Mouse (Mus musculus) erythroid progenitor cell, adult 5-6 weeks (primary cell): Measurements from ENCODE around the gene Lrrfip1. TPM values are rescaled to one million over a fixed set of nuclear protein-coding genes. Genes with fewer than 3 reads are reported as not detected.

Source experiments
- ATAC-seq: replicated peaks from 2 replicates; pipeline ENCODE4 v1.8.0; 2016; ENCODE audit warnings: moderate number of reproducible peaks, mild to moderate bottlenecking, moderate TSS enrichment, inconsistent platforms; ENCODE audit not compliant: poor library complexity, low FRiP score, severe bottlenecking
- total RNA-seq, 2 experiments: library from RNA; stranded (forward) in 1 of 2; stranded (reverse) in 1 of 2; fragments of 150-400 nt in 1 of 2; fragments of 186-747, 209-891 nt in 1 of 2; gene quantifications; 2 replicates each; pipeline versions ENCODE4 v1.2.3 to v1.2.4; 2015 to 2017; ENCODE audit warnings: low replicate concordance in 2 of 2

The Lrrfip1 gene
- 21.0 and 28.1 TPM in 2 replicates for total RNA-seq (2015; ENCODE audit: low replicate concordance)
- total RNA-seq (2017; ENCODE audit: low replicate concordance) = 17.1 and 22.1 TPM in 2 replicates

DNA sequence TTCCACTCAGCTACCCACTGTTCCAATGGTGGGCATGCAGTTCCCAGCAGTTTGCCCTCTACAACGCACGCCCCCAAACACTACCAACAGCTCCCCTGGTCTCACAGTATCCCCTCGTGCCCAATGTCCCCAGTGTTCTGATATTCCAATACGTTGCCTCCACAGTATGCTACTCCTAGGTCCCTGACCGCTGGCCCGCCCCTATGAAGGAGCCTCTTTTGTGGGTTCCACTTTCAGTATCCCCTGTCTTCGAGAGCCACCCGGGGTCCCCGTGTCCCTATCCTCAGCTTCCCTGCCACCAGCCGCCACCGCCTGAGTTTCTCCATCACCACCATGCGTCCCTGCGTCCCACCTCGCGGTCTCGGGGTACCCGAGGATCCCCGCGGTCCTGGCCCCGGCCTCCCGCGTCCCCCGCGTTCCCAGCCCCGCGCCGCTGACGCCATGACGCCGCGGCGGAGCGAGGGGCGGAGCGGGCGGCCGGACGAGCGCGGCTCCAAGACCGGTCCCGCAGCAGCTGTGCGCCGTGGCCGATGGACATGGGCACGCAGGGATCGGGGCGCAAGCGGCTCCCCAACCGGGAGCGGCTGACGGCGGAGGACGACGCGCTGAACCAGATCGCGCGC, at the start of gene Lrrfip1:
Gene Lrrfip1 (plus strand): TSS at position 470 of the 623 bp plus-strand sequence.
- ATAC-seq = no peak

DNA sequence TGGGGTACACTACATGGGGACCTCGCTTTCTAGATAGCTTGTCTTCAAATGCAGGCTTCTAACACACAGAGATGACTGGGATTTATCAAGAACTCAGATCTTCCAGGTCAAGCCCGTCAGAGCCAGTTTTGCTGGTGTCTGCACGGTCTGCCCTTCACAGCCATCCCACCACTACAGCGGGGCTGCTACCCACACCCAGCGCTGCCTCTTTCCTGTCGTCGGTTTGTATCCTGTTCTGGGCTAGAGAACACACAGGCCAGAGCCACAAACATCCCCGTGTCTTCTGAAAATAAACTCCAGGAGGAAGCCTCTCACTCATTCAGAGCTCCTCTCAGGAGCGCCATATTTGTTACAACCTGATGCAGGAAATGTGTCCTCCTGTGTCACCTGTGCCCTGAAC, 49.2 kb upstream of the Lrrfip1 start:
- no peak for ATAC-seq

DNA sequence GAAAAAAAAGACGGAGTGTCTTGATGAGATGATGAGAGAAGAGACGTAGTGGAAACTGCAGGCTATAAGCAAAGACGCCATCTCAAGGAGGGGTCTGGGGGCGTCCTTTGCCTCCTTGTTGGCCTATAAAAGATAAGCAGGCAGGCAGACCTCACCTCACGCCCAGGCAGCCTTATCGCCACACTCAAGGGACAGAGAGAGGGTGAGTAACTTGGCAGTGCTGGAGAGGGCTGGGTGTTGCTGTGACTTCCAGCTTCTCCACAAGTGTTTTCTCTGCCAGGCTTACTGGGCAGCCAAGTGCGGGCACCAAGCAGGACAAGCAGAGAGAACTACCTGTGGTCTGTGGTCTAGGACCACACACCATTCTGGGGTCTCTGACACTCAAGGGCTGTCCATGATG, 46.9 kb upstream of the Lrrfip1 start:
- ATAC-seq = no peak

DNA sequence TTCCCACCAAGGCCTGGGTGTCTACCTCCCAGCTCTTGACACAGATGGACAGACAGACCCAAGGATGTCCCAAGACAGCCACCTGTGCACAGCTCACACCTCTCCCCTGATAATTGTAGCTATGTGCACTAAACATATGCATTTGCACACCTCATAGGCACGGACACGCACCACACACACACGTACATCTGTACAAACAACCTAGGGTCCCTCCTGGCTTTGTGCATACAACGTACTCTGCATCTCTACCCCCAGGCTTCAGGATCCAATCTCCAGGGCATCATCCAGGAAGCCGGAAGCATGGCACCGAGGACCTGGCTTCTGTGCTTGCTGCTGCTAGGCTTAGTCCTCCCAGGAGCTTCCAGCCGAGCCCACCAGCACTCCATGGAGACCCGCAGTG, 45.7 kb upstream of the Lrrfip1 start, which contains the start of gene Prlh:
Gene Prlh (plus strand): TSS at position 301 of the 400 bp plus-strand sequence.
- no peak for ATAC-seq

DNA sequence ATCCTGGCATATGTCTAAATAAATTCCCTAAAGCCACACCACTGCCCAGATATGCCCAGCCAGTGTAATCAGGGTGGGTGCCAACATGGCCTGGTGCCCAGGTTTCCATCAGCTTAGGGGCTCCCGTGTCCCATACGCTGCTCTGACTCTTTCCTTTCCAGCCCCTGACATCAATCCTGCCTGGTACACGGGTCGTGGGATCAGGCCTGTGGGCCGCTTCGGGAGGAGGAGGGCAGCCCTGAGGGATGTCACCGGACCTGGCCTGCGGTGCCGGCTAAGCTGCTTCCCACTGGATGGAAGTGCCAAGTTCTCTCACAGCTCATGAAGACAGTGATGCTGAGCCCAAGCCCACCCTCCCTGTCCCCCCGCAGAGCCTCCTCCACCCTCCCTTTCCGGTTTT, 44.8 kb upstream of the Lrrfip1 start:
- ATAC-seq = no peak

DNA sequence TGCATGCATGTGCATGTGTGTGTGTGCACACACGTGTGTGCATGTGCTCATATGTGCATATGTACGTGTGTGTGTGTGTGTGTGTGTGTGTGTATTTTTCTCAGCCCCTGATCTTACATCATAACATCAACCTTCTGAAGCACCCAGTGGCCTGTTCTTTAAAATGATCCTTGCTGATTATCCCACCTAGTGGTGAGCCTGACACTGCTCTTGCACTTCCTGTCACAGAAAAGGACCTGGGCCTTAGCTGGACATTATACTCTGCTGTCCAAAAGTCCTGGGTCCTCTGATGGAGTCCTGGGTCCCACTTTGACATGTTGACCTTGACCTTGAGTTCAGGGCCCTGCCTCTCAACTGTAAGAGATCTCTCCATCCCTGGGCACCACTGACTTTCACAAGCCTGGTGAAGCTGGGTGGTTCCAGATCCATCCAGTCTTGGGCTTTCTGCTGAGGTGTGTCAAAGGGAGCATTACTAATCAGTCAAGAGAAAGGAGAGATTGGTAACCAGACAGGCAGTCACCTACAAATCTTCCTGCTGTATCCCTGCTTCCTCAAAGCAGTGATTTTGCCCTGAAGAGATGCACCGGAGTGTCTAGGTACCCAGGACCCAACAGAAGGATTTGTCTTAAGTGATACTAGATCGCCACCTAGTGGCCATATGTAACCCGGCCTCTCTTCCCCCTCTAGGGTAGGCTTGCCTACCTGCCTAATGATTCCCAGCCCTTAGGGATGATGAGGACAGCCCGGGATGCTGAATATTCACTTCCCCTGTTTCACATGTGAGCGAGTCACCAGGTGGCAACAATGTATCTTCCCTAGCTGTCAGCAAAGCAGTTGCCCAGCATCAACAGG, 42.1 kb upstream of the Lrrfip1 start:
- no peak for ATAC-seq

DNA sequence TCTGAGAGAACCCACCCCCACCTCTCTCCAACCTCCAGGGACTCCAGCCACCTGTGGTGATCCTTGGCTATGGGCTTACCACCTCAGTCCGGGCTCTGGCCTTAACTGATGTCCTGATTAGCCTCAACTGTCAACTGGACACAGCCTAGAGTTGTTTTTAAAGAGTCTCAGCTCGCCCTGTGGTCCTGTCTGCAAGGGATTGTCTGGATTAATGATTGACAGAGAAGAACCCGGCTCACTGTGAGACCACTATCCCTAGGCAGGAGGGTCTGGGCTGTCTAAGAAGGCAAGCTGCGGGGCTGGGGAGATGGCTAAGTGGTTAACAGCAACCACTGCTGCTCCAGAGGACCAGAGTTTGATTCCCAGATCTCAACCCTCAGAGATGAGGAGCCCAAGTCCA, 36.0 kb upstream of the Lrrfip1 start:
- no peak for ATAC-seq

DNA sequence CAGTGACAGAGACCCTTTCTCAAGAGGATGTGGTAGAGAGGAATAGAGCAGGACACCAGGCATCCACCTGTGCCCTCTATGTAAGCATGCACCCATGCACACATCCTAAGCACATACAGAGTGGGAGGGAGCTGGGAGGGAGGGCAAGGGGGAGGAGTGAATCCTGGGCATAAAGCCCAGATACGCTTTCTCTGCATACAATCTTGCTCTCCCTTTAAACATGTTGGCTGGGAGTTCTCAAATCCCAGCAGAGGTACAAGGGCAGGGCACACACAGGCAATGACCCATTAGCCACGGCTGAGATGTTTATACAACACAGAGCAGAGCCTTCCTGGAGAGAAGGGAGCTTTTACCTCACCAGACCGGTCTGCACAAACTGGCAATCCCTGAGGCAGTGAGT, 35.5 kb upstream of the Lrrfip1 start:
- ATAC-seq = no peak

DNA sequence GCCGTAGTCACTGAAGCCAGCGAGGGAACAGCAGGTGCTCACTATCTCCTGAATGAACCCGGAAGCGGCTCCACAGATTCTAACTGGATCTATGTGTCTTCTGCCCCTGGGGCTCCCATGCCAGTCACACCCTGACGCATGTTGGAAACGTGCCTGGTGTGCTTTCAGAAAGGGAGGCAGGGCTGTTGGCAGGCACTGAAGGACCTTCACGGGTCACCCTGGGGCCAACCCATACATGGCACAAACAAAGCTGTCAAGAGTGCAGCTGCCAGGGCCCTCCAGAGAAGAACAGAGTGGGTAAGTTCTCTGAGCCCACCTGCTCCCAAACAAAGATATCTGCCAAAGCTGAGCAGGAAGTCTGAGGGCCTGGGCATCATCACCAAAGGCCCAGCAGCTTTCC, 31.0 kb upstream of the Lrrfip1 start:
- no peak for ATAC-seq

DNA sequence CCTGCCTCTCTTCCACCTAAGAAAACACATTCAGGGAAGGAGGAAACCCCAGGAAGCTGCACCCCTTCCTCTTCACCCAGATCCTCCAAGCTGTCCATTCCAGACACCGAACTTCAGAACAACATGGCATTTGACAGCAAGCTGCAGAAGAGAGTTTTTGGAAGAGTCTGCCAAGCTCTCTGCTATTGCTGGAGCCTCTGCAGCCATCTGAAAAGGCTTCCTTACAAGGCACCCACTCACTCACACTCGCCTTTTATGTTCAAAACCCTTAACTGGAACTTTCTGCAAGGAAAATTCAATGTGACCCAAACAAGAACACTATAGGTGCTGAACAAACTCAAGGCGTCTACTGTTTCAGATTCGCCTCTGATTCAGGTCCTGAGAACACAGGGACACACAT, 29.9 kb upstream of the Lrrfip1 start:
- ATAC-seq = no peak

DNA sequence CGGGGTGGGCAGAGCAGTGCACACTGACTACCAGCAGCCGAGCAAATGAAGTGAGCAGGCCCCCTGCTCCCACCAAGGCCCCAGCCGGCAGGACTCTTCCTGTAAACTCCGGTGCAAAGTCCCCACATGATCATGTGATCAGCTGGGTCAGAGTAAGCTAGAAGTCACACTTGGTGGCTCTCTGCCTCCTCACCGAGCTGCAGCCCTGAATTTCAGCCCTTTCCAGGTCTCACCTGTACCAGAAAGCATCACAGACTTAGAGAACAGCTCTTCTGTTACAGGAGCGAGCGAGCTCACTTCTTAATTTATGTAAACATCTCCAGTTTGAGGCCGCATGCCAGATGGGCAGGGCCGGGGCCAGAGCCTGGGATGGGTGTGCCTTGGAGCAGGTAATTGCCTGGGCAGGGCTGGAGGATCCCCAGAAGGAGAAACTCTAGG, 29.2 kb upstream of the Lrrfip1 start, which contains the start of gene Rab17:
Gene Rab17 (minus strand): TSS at position 315 of the 438 bp plus-strand sequence.
- no peak for ATAC-seq

DNA sequence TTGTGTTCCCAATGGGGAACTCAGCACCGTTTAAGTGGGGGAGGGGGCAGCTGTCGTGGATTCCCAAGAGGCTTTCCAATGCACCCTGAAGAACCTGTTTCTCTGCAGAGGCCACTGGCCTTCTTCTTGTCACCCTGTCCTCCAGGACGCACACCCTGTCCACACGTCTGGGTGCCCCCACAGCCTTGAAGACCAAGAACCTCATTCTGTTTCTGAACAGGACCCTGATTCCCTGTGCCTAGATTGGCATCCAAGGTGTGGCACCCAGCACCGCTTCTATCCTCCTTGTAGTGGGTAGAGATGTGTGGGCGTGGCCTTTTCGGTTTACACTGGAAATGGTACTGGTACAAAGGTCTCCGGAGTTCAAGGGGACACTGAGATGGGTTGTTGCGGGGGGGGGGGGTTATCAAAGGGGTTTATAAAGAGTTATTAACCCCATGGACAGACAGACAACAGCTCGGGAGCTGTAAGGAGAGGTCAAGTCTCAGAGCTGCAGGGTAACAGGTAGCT, 28.6 kb upstream of the Lrrfip1 start:
- no peak for ATAC-seq

DNA sequence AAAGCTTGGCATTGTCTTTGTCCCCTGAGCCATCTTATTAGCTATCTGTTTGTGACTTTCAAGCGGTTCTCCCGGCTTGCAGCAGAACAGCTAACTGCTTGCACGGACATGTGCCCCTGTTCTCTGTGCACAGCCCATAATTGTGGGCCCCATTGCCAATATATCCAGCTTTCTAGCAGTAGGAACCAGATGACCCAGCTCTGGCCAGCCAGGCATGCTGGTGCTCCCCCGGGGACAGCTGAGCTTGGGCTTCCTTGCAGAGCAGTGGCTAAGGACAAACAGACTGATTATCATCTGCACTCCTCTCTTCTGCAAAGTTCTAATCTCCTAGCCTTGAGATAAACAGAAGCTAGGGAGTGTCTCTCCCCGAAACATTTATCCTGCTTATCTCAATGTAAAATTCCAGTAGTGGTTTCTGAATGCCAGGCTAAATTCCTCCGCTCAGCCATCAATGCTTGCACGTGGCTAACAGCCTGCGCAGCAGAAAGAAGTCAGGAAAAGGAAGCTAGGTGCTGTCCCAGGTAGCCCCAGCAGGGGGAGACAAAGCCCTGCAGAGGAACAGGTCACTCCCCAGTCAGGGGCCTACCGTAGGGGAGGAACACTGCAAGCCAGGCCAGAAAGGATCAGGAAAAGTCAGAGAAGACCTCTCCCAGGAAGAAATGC, 25.5 kb upstream of the Lrrfip1 start:
- ATAC-seq = no peak; the same call in 1 of the 2 replicates

DNA sequence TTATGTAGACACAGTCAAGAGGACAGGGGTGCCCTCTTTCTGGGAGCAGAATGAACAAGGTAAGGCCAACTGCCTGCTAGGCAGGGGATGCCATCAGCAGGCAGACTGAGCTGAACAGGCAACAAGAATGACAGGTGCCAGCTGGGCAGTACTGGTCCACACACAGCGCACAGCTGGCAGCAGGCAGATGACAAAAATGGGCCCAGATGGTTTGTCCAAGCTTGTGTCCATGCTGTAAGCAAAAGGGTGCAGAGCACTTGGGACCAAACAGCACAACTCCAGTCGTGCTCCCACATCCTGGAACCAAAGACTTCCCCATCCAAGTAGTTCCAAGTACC, 25.0 kb upstream of the Lrrfip1 start:
- no peak for ATAC-seq

DNA sequence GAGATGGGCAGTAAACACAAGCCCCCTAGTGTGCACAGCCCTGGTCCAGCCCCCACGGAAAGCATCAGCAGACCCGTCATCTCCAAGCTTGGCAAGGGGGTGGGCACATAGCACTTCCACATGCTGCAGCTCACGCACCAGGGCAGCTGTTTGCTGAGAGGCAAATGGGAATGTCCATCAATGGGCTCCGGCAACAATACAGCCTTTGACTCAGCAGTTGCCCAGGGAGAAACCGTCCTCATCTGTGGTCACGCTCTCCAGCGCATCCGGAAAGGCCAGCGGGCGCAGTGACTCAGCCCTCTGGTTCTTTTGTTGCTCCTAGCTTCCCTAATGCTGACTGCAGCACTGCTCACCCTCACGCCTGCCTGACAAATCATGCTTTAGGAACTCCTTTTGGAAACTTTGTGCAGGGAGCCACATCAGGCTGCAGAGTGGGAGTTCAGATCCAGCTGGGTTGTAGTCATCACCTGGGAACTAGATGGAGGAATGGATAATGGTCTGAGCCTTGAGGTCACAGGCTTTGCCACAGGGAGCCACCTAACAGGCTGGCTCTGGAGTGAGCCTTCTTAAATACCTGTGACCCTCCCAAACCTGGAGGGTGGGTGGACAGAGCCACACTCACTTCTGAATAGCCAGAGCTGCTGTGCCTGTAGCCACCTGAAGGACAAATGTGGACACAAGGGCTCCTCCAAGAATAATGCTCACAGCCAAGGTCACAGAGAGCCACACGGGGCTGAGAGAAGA, 23.5 kb upstream of the Lrrfip1 start:
- ATAC-seq = no peak

DNA sequence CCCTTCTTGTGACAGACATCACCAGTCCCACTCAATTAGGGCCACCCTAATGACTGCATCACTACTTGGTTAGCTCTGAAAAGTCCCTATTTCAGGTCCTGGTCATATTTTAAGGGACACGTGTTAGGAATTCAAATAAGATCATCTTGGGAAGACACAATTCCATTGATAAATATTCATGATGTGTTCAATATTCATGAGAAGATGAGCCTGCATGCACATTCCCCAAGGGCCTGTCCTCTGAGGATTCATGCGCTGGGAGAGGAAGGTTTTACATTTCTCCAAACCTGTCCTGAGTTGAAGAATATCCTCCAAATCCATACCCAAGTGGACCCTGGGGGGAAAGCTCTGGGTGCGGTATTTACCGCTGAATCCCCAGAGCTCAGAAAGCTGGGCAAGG, 22.6 kb upstream of the Lrrfip1 start:
- no peak for ATAC-seq

DNA sequence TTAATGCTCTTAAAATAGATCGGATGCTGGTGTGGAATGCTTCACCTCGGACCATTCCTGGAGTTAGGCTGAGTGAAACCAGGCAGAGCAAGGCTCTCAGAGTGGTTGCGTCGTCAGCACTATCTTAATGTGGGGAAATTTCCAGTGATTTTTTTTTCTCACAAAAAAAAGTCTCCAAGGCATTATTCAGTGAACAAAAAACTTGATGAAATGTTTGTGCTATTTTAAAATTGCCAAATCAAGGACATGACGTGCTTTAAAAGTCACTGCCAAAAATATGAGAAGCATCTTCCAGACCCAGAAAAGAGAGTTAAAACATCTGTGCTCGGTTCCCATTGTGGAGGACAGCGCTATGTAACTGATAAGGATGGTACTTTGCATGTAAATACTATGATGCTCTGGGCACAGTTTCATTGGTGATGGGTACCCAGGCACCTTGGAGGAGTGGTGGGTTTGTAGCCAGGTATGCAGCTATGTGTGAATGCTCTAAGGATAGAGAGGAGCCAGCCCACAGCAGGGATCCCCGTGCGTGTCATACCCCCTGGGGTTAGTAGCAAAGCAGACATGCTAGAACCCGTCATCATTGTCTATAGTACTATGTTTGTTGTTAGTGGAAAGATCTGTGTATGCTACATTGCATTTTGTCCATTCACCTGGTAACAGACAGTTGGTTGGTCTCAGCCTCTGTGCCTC, 17.8 kb upstream of the Lrrfip1 start:
- ATAC-seq = no peak

DNA sequence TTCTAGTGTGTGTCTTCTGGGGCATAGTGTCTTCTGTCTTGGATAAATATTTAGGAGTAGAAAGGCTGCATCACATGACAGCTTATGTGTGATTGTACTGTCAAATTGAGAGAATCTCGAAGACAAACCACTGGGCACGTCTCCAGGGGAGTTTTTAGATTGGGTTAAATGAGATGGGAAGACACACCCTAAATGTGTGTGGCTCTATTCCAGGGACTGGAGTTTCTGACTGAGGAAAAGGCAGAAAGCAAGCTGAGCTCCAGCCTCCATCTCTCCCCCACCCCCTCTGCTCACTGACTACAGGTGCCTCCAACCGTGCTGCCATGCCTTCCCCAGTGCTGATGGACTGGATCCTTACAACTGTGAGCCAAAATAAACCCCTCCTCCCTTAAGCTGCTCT, 17.2 kb upstream of the Lrrfip1 start:
- ATAC-seq = no peak

DNA sequence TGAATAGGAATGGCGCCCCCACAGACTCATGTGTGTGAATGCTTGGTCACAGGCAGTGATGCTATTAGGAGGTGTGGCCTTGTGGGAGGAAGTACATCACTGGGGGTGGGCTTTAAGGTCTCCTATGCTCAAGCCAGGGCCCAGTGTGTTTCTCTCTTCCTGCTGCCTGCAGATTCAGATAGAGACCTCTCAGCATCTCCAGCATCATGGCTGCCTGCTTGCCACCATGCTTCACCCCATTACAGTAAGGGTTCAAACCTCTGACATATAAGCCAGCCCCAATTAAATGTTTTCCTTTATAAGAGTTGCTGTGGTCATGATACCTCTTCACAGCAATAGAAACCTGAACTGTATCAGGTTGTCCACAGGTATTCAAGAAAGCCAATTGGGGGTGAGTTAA, 2.6 kb upstream of the Lrrfip1 start:
- no peak for ATAC-seq
